Mouse (Mus musculus): ENCODE results near the gene AI481877.

The AI481877 gene

GRCm38 (mm10) chr4:59128935-59129334, 9.8 kb downstream of the AI481877 start:
- no peak for DNase-seq (ENCODE audit: extremely low spot score, low spot score)

GRCm38 (mm10) chr4:59125053-59125452, 13.7 kb downstream of the AI481877 start:
- no peak for DNase-seq (ENCODE audit: extremely low spot score, low spot score)

GRCm38 (mm10) chr4:59123557-59123956, 15.2 kb downstream of the AI481877 start:
- no peak for DNase-seq (ENCODE audit: extremely low spot score, low spot score)

- no peak for DNase-seq (ENCODE audit: extremely low spot score, low spot score)
These were observed 20.9 kb downstream of the AI481877 start for GRCm38 (mm10) chr4:59117644-59118495.

GRCm38 (mm10) chr4:59108721-59109120, 30.1 kb downstream of the AI481877 start:
- DNase-seq (ENCODE audit: extremely low spot score, low spot score) = no peak

GRCm38 (mm10) chr4:59107886-59108285, 30.9 kb downstream of the AI481877 start:
- DNase-seq (ENCODE audit: extremely low spot score, low spot score) = no peak

GRCm38 (mm10) chr4:59106661-59107060, 32.1 kb downstream of the AI481877 start:
- no peak for DNase-seq (ENCODE audit: extremely low spot score, low spot score)

GRCm38 (mm10) chr4:59104166-59104565, 34.6 kb downstream of the AI481877 start:
- DNase-seq (ENCODE audit: extremely low spot score, low spot score) = no peak

- DNase-seq (ENCODE audit: extremely low spot score, low spot score) = peak; percentile 68
These were observed 42.4 kb downstream of the AI481877 start for GRCm38 (mm10) chr4:59096393-59096792.

- no peak for DNase-seq (ENCODE audit: extremely low spot score, low spot score)
These were observed 49.4 kb downstream of the AI481877 start for GRCm38 (mm10) chr4:59089391-59089790.

GRCm38 (mm10) chr4:59083430-59083829, 55.4 kb downstream of the AI481877 start:
- no peak for DNase-seq (ENCODE audit: extremely low spot score, low spot score)

GRCm38 (mm10) chr4:59069276-59069675, 69.5 kb downstream of the AI481877 start:
- no peak for DNase-seq (ENCODE audit: extremely low spot score, low spot score)

- no peak for DNase-seq (ENCODE audit: extremely low spot score, low spot score)
These were observed 76.3 kb downstream of the AI481877 start for GRCm38 (mm10) chr4:59062526-59062925.

GRCm38 (mm10) chr4:59057929-59058328, 80.9 kb downstream of the AI481877 start:
- DNase-seq (ENCODE audit: extremely low spot score, low spot score) = no peak

GRCm38 (mm10) chr4:59051081-59051480, 87.7 kb downstream of the AI481877 start:
- no peak for DNase-seq (ENCODE audit: extremely low spot score, low spot score)

GRCm38 (mm10) chr4:59047222-59047621, 91.6 kb downstream of the AI481877 start:
- DNase-seq (ENCODE audit: extremely low spot score, low spot score) = no peak

- DNase-seq (ENCODE audit: extremely low spot score, low spot score) = no peak
These were observed 94.9 kb downstream of the AI481877 start for GRCm38 (mm10) chr4:59043891-59044290.

- DNase-seq (ENCODE audit: extremely low spot score, low spot score) = no peak
These were observed 95.7 kb downstream of the AI481877 start for GRCm38 (mm10) chr4:59043074-59043473.

- no peak for DNase-seq (ENCODE audit: extremely low spot score, low spot score)
These were observed 98.1 kb downstream of the AI481877 start for GRCm38 (mm10) chr4:59040397-59041287.

GRCm38 (mm10) chr4:59037525-59037924, 101.3 kb downstream of the AI481877 start:
- no peak for DNase-seq (ENCODE audit: extremely low spot score, low spot score)

- peak; percentile 80 for DNase-seq (ENCODE audit: extremely low spot score, low spot score)
These were observed 102.2 kb downstream of the AI481877 start for GRCm38 (mm10) chr4:59036490-59037127.
